Mouse (Mus musculus) layer of hippocampus, postnatal 25 days (tissue): Measurements from ENCODE around the gene Eno2. TPM values are rescaled to one million over a fixed set of nuclear protein-coding genes. Genes with fewer than 3 reads are reported as not detected.

Experiments used
- DNase-seq, 2 experiments: peaks; one replicate each; pipeline ENCODE4 v3.0.0; 2022; ENCODE audit warnings: mixed read lengths in 2 of 2, low spot score in 1 of 2; ENCODE audit errors: extremely low spot score in 1 of 2
- microRNA-seq, 2 experiments: library from miRNA; unstranded; fragments of <30 nt; microRNA quantifications; one replicate each; pipeline ENCODE4 v1.2.0; 2021
- total RNA-seq, 2 experiments: library from RNA; stranded (reverse); gene quantifications; 2 replicates each; pipeline ENCODE4 v1.2.3; 2021

The Eno2 gene
- total RNA-seq, 2 experiments from 2014 or later = 947 to 1,030 TPM

GRCm38 (mm10) chr6:124717968-124718367, 51.5 kb downstream of the Eno2 start:
- DNase-seq = no peak

- DNase-seq = no peak
Observed at GRCm38 (mm10) chr6:124716864-124717490, 52.5 kb downstream of the Eno2 start.

GRCm38 (mm10) chr6:124712918-124713317, 56.6 kb downstream of the Eno2 start:
- no peak for DNase-seq

DNA sequence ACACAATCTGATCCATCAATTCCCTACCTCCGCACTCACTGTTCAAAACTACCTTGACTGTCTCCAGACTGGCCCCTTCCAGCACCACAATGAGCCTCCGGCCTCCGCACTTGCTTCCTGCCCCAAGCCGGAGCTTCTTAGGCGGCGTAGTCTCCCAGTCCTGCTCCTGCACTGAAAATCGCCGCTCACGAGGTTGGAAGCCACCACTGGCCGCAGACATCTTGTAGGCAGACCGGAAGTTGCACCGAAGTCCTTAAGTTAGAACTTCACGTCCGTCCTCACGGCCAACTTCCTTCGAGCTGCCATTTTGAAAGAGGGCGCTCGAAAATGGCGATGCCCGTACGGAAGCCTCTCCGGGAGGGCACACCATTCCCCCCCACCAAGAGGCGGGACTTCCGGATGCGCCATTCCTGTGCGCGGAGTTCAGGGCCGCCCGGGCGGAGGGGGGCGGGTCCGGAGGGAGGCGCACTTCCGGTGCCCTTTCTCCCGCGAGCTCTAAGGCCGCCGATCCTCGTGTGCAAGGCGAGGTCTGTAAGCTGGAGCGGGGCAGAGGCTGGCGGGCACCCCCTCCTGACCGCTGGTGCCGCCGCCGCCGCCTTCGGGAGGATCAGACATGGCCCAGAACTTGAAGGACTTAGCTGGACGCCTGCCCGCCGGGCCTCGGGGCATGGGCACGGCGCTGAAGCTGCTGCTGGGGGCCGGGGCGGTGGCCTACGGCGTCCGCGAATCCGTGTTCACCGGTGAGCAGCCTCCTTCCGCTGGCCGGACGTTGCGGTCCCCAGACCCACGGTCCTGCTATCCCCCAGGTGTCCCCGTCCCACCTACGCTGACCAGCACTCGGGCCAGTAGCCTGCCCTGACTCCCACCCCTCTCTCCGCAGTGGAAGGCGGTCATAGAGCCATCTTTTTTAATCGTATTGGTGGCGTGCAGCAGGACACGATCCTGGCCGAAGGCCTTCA, 57.4 kb downstream of the Eno2 start, which contains the start of the genes Emg1 and Phb2:
TSS of gene Emg1 (minus strand) at position 355 of the 959 bp plus-strand sequence.
TSS of gene Phb2 (plus strand) at position 513 of the 959 bp plus-strand sequence.
- DNase-seq = peak; percentile 91 to 94

Small RNA genes lying within 50 kb of the gene (microRNA-seq; reads per million reads assigned to microRNA genes)
- gene Mir141 (0.80 to 1.7 reads per million in 2 experiments), gene Mir200c (21.3 to 29.4 reads per million in 2 experiments)

Other genes with a start within 250 kb of the Eno2 start
- gene C1s1, start 227.3 kb downstream of the Eno2 start, total RNA-seq = 1 to 10 TPM; 1.0 to 1.6 TPM
- not detected for gene C1rb, start 199.4 kb downstream of the Eno2 start, total RNA-seq
- gene C1s2, start 133.6 kb downstream of the Eno2 start, total RNA-seq = under 1 TPM in 1 of 2 experiments, not detected in 1; 0.25 TPM
- 10 to 100 TPM; 30.9 to 34.0 TPM for gene Lpcat3, start 106.6 kb downstream of the Eno2 start, total RNA-seq
- 10 to 100 TPM; 51.3 to 54.4 TPM for gene Emg1, start 57.5 kb downstream of the Eno2 start, total RNA-seq
- gene Phb2, start 57.3 kb downstream of the Eno2 start, total RNA-seq = 100 to 1,000 TPM; 120 to 124 TPM
- 1 to 10 TPM; 2.9 to 4.0 TPM for gene Ptpn6, start 31.0 kb downstream of the Eno2 start, total RNA-seq
- gene Grcc10, start 28.3 kb downstream of the Eno2 start, total RNA-seq = 100 to 1,000 TPM; 350 to 372 TPM
- gene Gm45234, start 13.7 kb downstream of the Eno2 start, total RNA-seq = under 1 TPM in 1 of 2 experiments, not detected in 1; 0.71 TPM
- gene Atn1, start 13.1 kb downstream of the Eno2 start, total RNA-seq = 100 to 1,000 TPM; 134 to 159 TPM
- gene Lrrc23, start 10.1 kb upstream of the Eno2 start, total RNA-seq = 1 to 10 TPM; 1.7 TPM
- gene Spsb2, start 39.0 kb upstream of the Eno2 start, total RNA-seq = 1 to 10 TPM; 4.5 to 6.0 TPM
- 100 to 1,000 TPM; 685 to 811 TPM for gene Tpi1, start 44.6 kb upstream of the Eno2 start, total RNA-seq
- gene Usp5, start 59.8 kb upstream of the Eno2 start, total RNA-seq = 100 to 1,000 TPM; 164 to 183 TPM
- gene Cdca3, start 59.9 kb upstream of the Eno2 start, total RNA-seq = 1 to 10 TPM; 1.1 to 1.2 TPM
- under 1 TPM in 1 of 2 experiments, not detected in 1; 0.26 TPM for gene Gnb3, start 70.6 kb upstream of the Eno2 start, total RNA-seq
- gene P3h3, start 88.1 kb upstream of the Eno2 start, total RNA-seq = 10 to 100 TPM; 18.5 to 30.1 TPM
- 100 to 1,000 TPM; 184 to 196 TPM for gene Gpr162, start 94.3 kb upstream of the Eno2 start, total RNA-seq
- under 1 TPM; 0.22 to 0.26 TPM for gene Cd4, start 118.5 kb upstream of the Eno2 start, total RNA-seq
- 1 to 10 TPM; 2.4 to 2.6 TPM for gene Lag3, start 142.0 kb upstream of the Eno2 start, total RNA-seq
- 1,000 to 10,000 TPM; 1,178 to 1,233 TPM for gene Ptms, start 150.4 kb upstream of the Eno2 start, total RNA-seq
- gene Mlf2, start 161.7 kb upstream of the Eno2 start, total RNA-seq = 100 to 1,000 TPM; 670 to 704 TPM
- gene Cops7a, start 195.9 kb upstream of the Eno2 start, total RNA-seq = 100 to 1,000 TPM; 144 to 151 TPM
- 100 to 1,000 TPM; 139 to 188 TPM for gene Pianp, start 227.0 kb upstream of the Eno2 start, total RNA-seq
- 10 to 100 TPM; 42.4 to 49.6 TPM for gene Zfp384, start 239.5 kb upstream of the Eno2 start, total RNA-seq